Comparison of ENCODE assay signal across 7 mouse cellular contexts in genomic region chr7:46640062-46640461, GRCm38 (mm10). TPM values are rescaled to one million over a fixed set of nuclear protein-coding genes. Genes with fewer than 3 reads are reported as not detected.
DNase-seq lines count a peak whose midpoint lies in the region; ATAC-seq lines count a peak whose summit lies in the region.

No protein-coding gene starts in this region.

- H3K27ac ChIP-seq in lung, embryonic 16.5 days (ENCODE audit: low read length), result no peak overlapping the region
- no peak overlapping the region for H3K27ac ChIP-seq in forebrain, embryonic 11.5 days (ENCODE audit: low read depth, low read length)
- no peak overlapping the region for H3K27ac ChIP-seq in liver, embryonic 11.5 days (ENCODE audit: low read depth, low read length)
- H3K27ac ChIP-seq in stomach, embryonic 15.5 days, result no peak overlapping the region

- 16% methylated on average over 17 of the region's 17 CpGs for WGBS in lung, embryonic 16.5 days
- WGBS in forebrain, embryonic 11.5 days, result 14% methylated on average over 17 of the region's 17 CpGs
- 21% methylated on average over 17 of the region's 17 CpGs for WGBS in liver, embryonic 11.5 days
- 17% methylated on average over 17 of the region's 17 CpGs for WGBS in stomach, embryonic 15.5 days

- no peak for DNase-seq in lung, postnatal 4 days
- no peak for DNase-seq in forebrain, embryonic 11.5 days (ENCODE audit: low spot score)
- DNase-seq in liver, embryonic 11.5 days (ENCODE audit: low spot score), result no peak
- no peak for DNase-seq in ovary, postnatal 10 days (ENCODE audit: low spot score)
- DNase-seq in urinary bladder, postnatal 10 days (ENCODE audit: low spot score), result no peak

- H3K27me3 ChIP-seq in lung, embryonic 16.5 days (ENCODE audit: control insufficient read depth, insufficient read depth, low read depth, low read length), result peaks cover 4% of the 10 kb centered on the region; the same call in 1 of the 2 replicates
- peaks cover 6% of the 10 kb centered on the region for H3K27me3 ChIP-seq in forebrain, embryonic 11.5 days (ENCODE audit: control insufficient read depth, insufficient read depth, low read length)
- peaks cover 2% of the 10 kb centered on the region; the same call in 1 of the 2 replicates for H3K27me3 ChIP-seq in liver, embryonic 11.5 days (replicated peaks; ENCODE audit: control insufficient read depth, insufficient read depth, low read length)
- H3K27me3 ChIP-seq in stomach, embryonic 15.5 days (replicated peaks), result 0 out of 2 replicates have a peak, but pooled peaks cover 5% of the 10 kb centered on the region

- H3K36me3 ChIP-seq in lung, embryonic 16.5 days (ENCODE audit: control insufficient read depth, insufficient read depth, low read length), result no peaks in the 10 kb centered on the region
- no peaks in the 10 kb centered on the region for H3K36me3 ChIP-seq in forebrain, embryonic 11.5 days (ENCODE audit: control insufficient read depth, insufficient read depth, low read length)
- H3K36me3 ChIP-seq in liver, embryonic 11.5 days (ENCODE audit: control insufficient read depth, insufficient read depth, low read length), result no peaks in the 10 kb centered on the region
- H3K36me3 ChIP-seq in stomach, embryonic 15.5 days, result no peaks in the 10 kb centered on the region

- H3K4me1 ChIP-seq in lung, embryonic 16.5 days (replicated peaks; ENCODE audit: control insufficient read depth, insufficient read depth, low read length), result peaks cover 13% of the 10 kb centered on the region
- peaks cover 5% of the 10 kb centered on the region; the same call in 1 of the 2 replicates for H3K4me1 ChIP-seq in forebrain, embryonic 11.5 days (replicated peaks; ENCODE audit: control insufficient read depth, insufficient read depth, low read length)
- H3K4me1 ChIP-seq in liver, embryonic 11.5 days (replicated peaks; ENCODE audit: control insufficient read depth, insufficient read depth, low read length), result 0 out of 2 replicates have a peak, but pooled peaks cover 4% of the 10 kb centered on the region
- peaks cover 11% of the 10 kb centered on the region; the same call in 1 of the 2 replicates for H3K4me1 ChIP-seq in stomach, embryonic 15.5 days

- peak overlapping the region; percentile 84 for H3K4me3 ChIP-seq in lung, embryonic 16.5 days (ENCODE audit: low read length)
- peak overlapping the region; percentile 62 for H3K4me3 ChIP-seq in forebrain, embryonic 11.5 days (ENCODE audit: low read depth, low read length)
- H3K4me3 ChIP-seq in liver, embryonic 11.5 days (ENCODE audit: low read depth, low read length), result peak overlapping the region; percentile 68
- peak overlapping the region; percentile 78 for H3K4me3 ChIP-seq in stomach, embryonic 15.5 days (replicated peaks)

- H3K9ac ChIP-seq in lung, embryonic 16.5 days (ENCODE audit: low read length), result peak overlapping the region; percentile 55
- peak overlapping the region; percentile 74 for H3K9ac ChIP-seq in forebrain, embryonic 11.5 days (ENCODE audit: low read length)
- H3K9ac ChIP-seq in liver, embryonic 11.5 days (ENCODE audit: low read depth, low read length), result no peak overlapping the region
- H3K9ac ChIP-seq in stomach, embryonic 15.5 days, result no peak overlapping the region

- no peaks in the 10 kb centered on the region for H3K9me3 ChIP-seq in lung, embryonic 16.5 days (ENCODE audit: control insufficient read depth, low read length)
- H3K9me3 ChIP-seq in forebrain, embryonic 11.5 days (ENCODE audit: control insufficient read depth, low read length), result no peaks in the 10 kb centered on the region
- no peaks in the 10 kb centered on the region for H3K9me3 ChIP-seq in liver, embryonic 11.5 days (ENCODE audit: control insufficient read depth, low read length)
- no peaks in the 10 kb centered on the region for H3K9me3 ChIP-seq in stomach, embryonic 15.5 days

- H3K4me2 ChIP-seq in lung, embryonic 16.5 days (ENCODE audit: low read depth, low read length), result peak overlapping the region; percentile 95
- peak overlapping the region; percentile 69 for H3K4me2 ChIP-seq in forebrain, embryonic 11.5 days (ENCODE audit: low read depth, low read length, severe bottlenecking)
- H3K4me2 ChIP-seq in liver, embryonic 11.5 days, result peak overlapping the region; percentile 85
- H3K4me2 ChIP-seq in stomach, embryonic 15.5 days, result peak overlapping the region; percentile 84

- ATAC-seq in lung, embryonic 16.5 days (ENCODE audit: low read depth), result no peak; the same call in 1 of the 2 replicates
- ATAC-seq in forebrain, embryonic 11.5 days (replicated peaks; ENCODE audit: low FRiP score), result no peak
- ATAC-seq in liver, embryonic 11.5 days (replicated peaks; ENCODE audit: low FRiP score), result no peak; the same call in 1 of the 2 replicates
- ATAC-seq in stomach, embryonic 15.5 days (ENCODE audit: insufficient read depth, low FRiP score, low read depth), result no peak

RNA-seq across cellular contexts. Expression of gene Sergef, which starts 0.5 kb away (rescaled TPM):
- 13.3 and 14.4 TPM in 2 replicates for polyA plus RNA-seq in lung, embryonic 16.5 days (2015; fragmentation: Nextera tagmentation; extraction: Ambion mirVana)
- 17.6 and 18.7 TPM in 2 replicates for polyA plus RNA-seq in forebrain, embryonic 11.5 days (2014; fragmentation: Nextera tagmentation; extraction: Ambion mirVana)
- polyA plus RNA-seq in liver, embryonic 11.5 days (2014; fragmentation: Nextera tagmentation; extraction: Ambion mirVana), result 13.2 and 15.7 TPM in 2 replicates
- polyA plus RNA-seq in stomach, embryonic 15.5 days (2015; fragmentation: Nextera tagmentation; extraction: Ambion mirVana), result 17.2 TPM in 2 replicates

RNA-seq across cellular contexts. Expression of gene Tph1, which starts 32.3 kb away (rescaled TPM):
- polyA plus RNA-seq in lung, embryonic 16.5 days (2015; fragmentation: Nextera tagmentation; extraction: Ambion mirVana), result 0.18 and 0.57 TPM in 2 replicates
- 0.13 and 0.19 TPM in 2 replicates for polyA plus RNA-seq in forebrain, embryonic 11.5 days (2014; fragmentation: Nextera tagmentation; extraction: Ambion mirVana)
- 0.11 and 0.30 TPM in 2 replicates for polyA plus RNA-seq in liver, embryonic 11.5 days (2014; fragmentation: Nextera tagmentation; extraction: Ambion mirVana)
- 0.53 and 0.67 TPM in 2 replicates for polyA plus RNA-seq in stomach, embryonic 15.5 days (2015; fragmentation: Nextera tagmentation; extraction: Ambion mirVana)

Comparison
In these comparisons a context has a peak if more than half of its experiments do, and no peak if none do; other contexts are left out.
1. H3K9ac ChIP-seq: peak in lung, embryonic 16.5 days (single experiment) and forebrain, embryonic 11.5 days (single experiment); none in liver, embryonic 11.5 days (single experiment) and stomach, embryonic 15.5 days (single experiment).
2. Peak in every context shown above with its lines, with median percentiles within 50 percentile points of each other: H3K4me2 ChIP-seq and H3K4me3 ChIP-seq.